1 mouse cellular context compared by ENCODE assay signal in genomic region chr10:100479538-100479937, GRCm38 (mm10).
TF ChIP-seq lines count a peak whose summit lies in the region.

No protein-coding gene starts in this region.

TF ChIP-seq in CH12.LX, 34 proteins besides CTCF, POLR2A, EP300 and RAD21 (continued from another document):
- no peak for TF ChIP-seq ZMIZ1 (IDR thresholded peaks at IDR 0.05; ENCODE audit: low read depth, low read length)
